Mouse (Mus musculus): ENCODE results near the gene Rimkla. TPM values are rescaled to one million over a fixed set of nuclear protein-coding genes. Genes with fewer than 3 reads are reported as not detected.
A peak's percentile ranks its signal among the peaks of the same experiment; 100 is the strongest.

Gene Rimkla
- total and polyA plus RNA-seq, 3 experiments, result not detected

- Histone ChIP-seq H3K79me2 (ENCODE audit: control insufficient read depth, insufficient read depth, low read length, poor library complexity) (no peaks in the 10 kb centered on the region), H3K9me3 (replicated peaks; ENCODE audit: insufficient read depth, low read length) (no peaks in the 10 kb centered on the region), H3K27ac (ENCODE audit: control insufficient read depth, low read depth, low read length) (no peak overlapping the region), H3K4me1 (ENCODE audit: control insufficient read depth in 1 of 2, insufficient read depth in 2 of 2, low read length in 2 of 2) (no peaks in the 10 kb centered on the region), H3K4me3 (ENCODE audit: control insufficient read depth in 1 of 2, insufficient read depth in 1 of 2, low read depth in 2 of 2, low read length in 2 of 2) (no peak overlapping the region), H3K36me3 (ENCODE audit: control insufficient read depth in 1 of 2, insufficient read depth in 2 of 2, low read length in 2 of 2) (no peaks in the 10 kb centered on the region), H3K27me3 (ENCODE audit: control insufficient read depth in 1 of 2, insufficient read depth in 2 of 2, low read length in 2 of 2) (no peaks in the 10 kb centered on the region), H3K9ac (ENCODE audit: control insufficient read depth, low read depth, low read length, poor library complexity, severe bottlenecking) (no peak overlapping the region)
- DNase-seq (ENCODE audit: low read depth, low spot score), result peak; percentile 26
- no peak for TF ChIP-seq ZMIZ1 (IDR thresholded peaks at IDR 0.05; ENCODE audit: low read depth, low read length)
- no peak for TF ChIP-seq E2F4 (IDR thresholded peaks at IDR 0.05; ENCODE audit: borderline replicate concordance, low read depth, low read length)
- peak; percentile 22 for TF ChIP-seq RAD21 (IDR thresholded peaks at IDR 0.05; ENCODE audit: low read depth, low read length)
- peak; percentile 29; the same call in 1 of the 2 replicates for TF ChIP-seq SMC3 (IDR thresholded peaks at IDR 0.05; ENCODE audit: low read depth, low read length)
- TF ChIP-seq CTCF (IDR thresholded peaks at IDR 0.05 in 2 of 3, conservative IDR thresholded peaks at IDR 0.05 in 1 of 3; ENCODE audit: control insufficient read depth in 1 of 3, insufficient read depth in 1 of 3, low read depth in 2 of 3, low read length in 3 of 3, poor library complexity in 1 of 3, severe bottlenecking in 1 of 3), result peak; percentile 16 to 41 (median 35); a peak in 3 of 6 replicates
- no peak for TF ChIP-seq TCF12 (IDR thresholded peaks at IDR 0.05; ENCODE audit: low read depth, low read length)
Measured at GRCm38 (mm10) chr4:119490806-119491205, 1.6 kb downstream of the Rimkla start.

- no peak overlapping the region for H3K4me3 ChIP-seq (ENCODE audit: control insufficient read depth in 1 of 2, insufficient read depth in 1 of 2, low read depth in 2 of 2, low read length in 2 of 2)
- no peaks in the 10 kb centered on the region for H3K36me3 ChIP-seq (ENCODE audit: control insufficient read depth in 1 of 2, insufficient read depth in 2 of 2, low read length in 2 of 2)
- no peaks in the 10 kb centered on the region for H3K9me3 ChIP-seq (replicated peaks; ENCODE audit: insufficient read depth, low read length)
- H3K27me3 ChIP-seq (ENCODE audit: control insufficient read depth in 1 of 2, insufficient read depth in 2 of 2, low read length in 2 of 2), result no peaks in the 10 kb centered on the region
- H3K9ac ChIP-seq (ENCODE audit: control insufficient read depth, low read depth, low read length, poor library complexity, severe bottlenecking), result no peak overlapping the region
- no peak for DNase-seq (ENCODE audit: low read depth, low spot score)
- H3K27ac ChIP-seq (ENCODE audit: control insufficient read depth, low read depth, low read length), result no peak overlapping the region
- TF ChIP-seq POLR2A (IDR thresholded peaks at IDR 0.05; ENCODE audit: control insufficient read depth in 1 of 2, insufficient read depth in 1 of 2, low read depth in 1 of 2, low read length in 2 of 2, poor library complexity in 1 of 2) (no peak), GABPA (IDR thresholded peaks at IDR 0.05; ENCODE audit: low read depth, low read length) (no peak), POLR2AphosphoS2 (IDR thresholded peaks at IDR 0.05; ENCODE audit: low read length) (no peak), MXI1 (IDR thresholded peaks at IDR 0.05; ENCODE audit: low read depth, low read length) (no peak), NRF1 (IDR thresholded peaks at IDR 0.05; ENCODE audit: insufficient read depth, low read depth, low read length, poor library complexity, severe bottlenecking) (no peak), SIN3A (IDR thresholded peaks at IDR 0.05; ENCODE audit: low read length) (no peak), KAT2A (conservative IDR thresholded peaks at IDR 0.05; ENCODE audit: low read depth, low read length) (no peak), CTCF (IDR thresholded peaks at IDR 0.05 in 2 of 3, conservative IDR thresholded peaks at IDR 0.05 in 1 of 3; ENCODE audit: control insufficient read depth in 1 of 3, insufficient read depth in 1 of 3, low read depth in 2 of 3, low read length in 3 of 3, poor library complexity in 1 of 3, severe bottlenecking in 1 of 3) (no peak), TCF12 (IDR thresholded peaks at IDR 0.05; ENCODE audit: low read depth, low read length) (no peak), NELFE (IDR thresholded peaks at IDR 0.05; ENCODE audit: low read depth, low read length) (no peak)
- no peaks in the 10 kb centered on the region for H3K79me2 ChIP-seq (ENCODE audit: control insufficient read depth, insufficient read depth, low read length, poor library complexity)
- H3K4me1 ChIP-seq (ENCODE audit: control insufficient read depth in 1 of 2, insufficient read depth in 2 of 2, low read length in 2 of 2), result no peaks in the 10 kb centered on the region
Measured at GRCm38 (mm10) chr4:119489666-119490065, 2.8 kb downstream of the Rimkla start.

- no peak overlapping the region for H3K9ac ChIP-seq (ENCODE audit: control insufficient read depth, low read depth, low read length, poor library complexity, severe bottlenecking)
- DNase-seq (ENCODE audit: low read depth, low spot score), result peak; percentile 6
- H3K4me3 ChIP-seq (ENCODE audit: control insufficient read depth in 1 of 2, insufficient read depth in 1 of 2, low read depth in 2 of 2, low read length in 2 of 2), result no peak overlapping the region
- H3K36me3 ChIP-seq (ENCODE audit: control insufficient read depth in 1 of 2, insufficient read depth in 2 of 2, low read length in 2 of 2), result no peaks in the 10 kb centered on the region
- TF ChIP-seq MYB (IDR thresholded peaks at IDR 0.05; ENCODE audit: low read depth, low read length) (no peak), NELFE (IDR thresholded peaks at IDR 0.05; ENCODE audit: low read depth, low read length) (no peak), MAZ (IDR thresholded peaks at IDR 0.05; ENCODE audit: low read depth, low read length) (no peak), POLR2A (IDR thresholded peaks at IDR 0.05; ENCODE audit: control insufficient read depth in 1 of 2, insufficient read depth in 1 of 2, low read depth in 1 of 2, low read length in 2 of 2, poor library complexity in 1 of 2) (no peak), MEF2A (IDR thresholded peaks at IDR 0.05; ENCODE audit: extremely low read depth, insufficient replicate concordance, low read depth, low read length, poor library complexity, severe bottlenecking) (no peak), SMC3 (IDR thresholded peaks at IDR 0.05; ENCODE audit: low read depth, low read length) (no peak), JUND (IDR thresholded peaks at IDR 0.05; ENCODE audit: low read depth, low read length) (no peak), ELF1 (IDR thresholded peaks at IDR 0.05; ENCODE audit: low read depth, low read length) (no peak), POLR2AphosphoS2 (IDR thresholded peaks at IDR 0.05; ENCODE audit: low read length) (no peak), ZC3H11A (IDR thresholded peaks at IDR 0.05; ENCODE audit: low read depth, low read length) (no peak), HCFC1 (IDR thresholded peaks at IDR 0.05; ENCODE audit: low read depth, low read length) (no peak), BHLHE40 (IDR thresholded peaks at IDR 0.05; ENCODE audit: borderline replicate concordance, low read depth, low read length) (no peak)
- H3K27me3 ChIP-seq (ENCODE audit: control insufficient read depth in 1 of 2, insufficient read depth in 2 of 2, low read length in 2 of 2), result no peaks in the 10 kb centered on the region
- H3K27ac ChIP-seq (ENCODE audit: control insufficient read depth, low read depth, low read length), result no peak overlapping the region
- H3K4me1 ChIP-seq (ENCODE audit: control insufficient read depth in 1 of 2, insufficient read depth in 2 of 2, low read length in 2 of 2), result no peaks in the 10 kb centered on the region
- H3K9me3 ChIP-seq (replicated peaks; ENCODE audit: insufficient read depth, low read length), result no peaks in the 10 kb centered on the region
- no peaks in the 10 kb centered on the region for H3K79me2 ChIP-seq (ENCODE audit: control insufficient read depth, insufficient read depth, low read length, poor library complexity)
Measured at GRCm38 (mm10) chr4:119484882-119485281, 7.5 kb downstream of the Rimkla start.

All from MEL (cell line).